Mouse (Mus musculus): Measurements from ENCODE around the gene Clmn.

DNA sequence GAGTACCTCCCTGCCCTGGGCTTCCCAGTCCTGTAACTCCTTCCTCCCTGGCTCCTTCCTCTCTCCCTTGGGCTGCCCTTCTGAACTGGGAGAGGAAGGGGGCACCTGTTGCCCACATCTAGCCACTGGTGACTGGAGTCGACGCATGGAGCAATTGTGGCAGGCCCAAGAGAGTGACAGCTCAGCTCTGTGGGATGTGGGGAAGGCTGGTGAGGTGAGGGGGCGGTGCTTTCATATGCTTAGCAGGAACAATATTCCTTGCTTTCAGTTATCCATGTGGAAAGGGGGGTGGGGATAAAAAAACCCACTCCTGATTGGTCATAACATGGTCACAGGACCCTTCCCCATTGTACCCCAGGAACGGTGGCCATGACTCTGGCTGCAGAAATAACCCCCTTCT, 19.9 kb downstream of the Clmn start:
- no peak for TF ChIP-seq CTCF (conservative IDR thresholded peaks at IDR 0.05; ENCODE audit: low read length)
- TF ChIP-seq NANOG (IDR thresholded peaks at IDR 0.05; ENCODE audit: borderline replicate concordance, low read length) = no peak
- no peak for TF ChIP-seq POU5F1 (IDR thresholded peaks at IDR 0.05; ENCODE audit: borderline replicate concordance, low read length)

Data from E14TG2a.4 (cell line).